Mouse (Mus musculus): ENCODE measurements around the gene Bmp6. TPM values are rescaled to one million over a fixed set of nuclear protein-coding genes. Genes with fewer than 3 reads are reported as not detected.

The Bmp6 gene
- polyA plus RNA-seq, 1 experiment from 2014 or later, result not detected

DNA sequence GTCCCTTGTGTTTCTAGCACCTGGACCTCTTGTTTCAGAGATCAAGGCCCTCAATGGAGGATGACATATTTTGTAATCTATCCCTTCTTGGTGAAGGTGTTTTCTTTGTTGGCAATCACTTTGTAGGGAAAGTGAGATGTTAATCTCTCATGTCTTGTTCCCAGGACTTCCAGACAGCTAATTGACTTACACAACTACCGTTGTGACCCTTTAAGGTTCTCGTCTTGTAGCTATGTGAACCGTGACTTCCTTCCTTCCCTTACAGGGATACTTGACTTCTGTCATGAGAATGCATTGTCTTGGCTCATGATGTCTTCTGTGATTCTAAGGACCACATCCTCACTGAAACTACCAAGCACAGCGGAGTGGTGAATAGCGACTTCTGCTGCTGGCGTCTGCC is 85.2 kb downstream of the Bmp6 start:
- no peak overlapping the region for H3K4me3 ChIP-seq (ENCODE audit: inconsistent target)
- 83% methylated on average over 6 of the region's 6 CpGs for WGBS (ENCODE audit: missing documents)
- no peaks in the 10 kb centered on the region for H3K79me2 ChIP-seq (ENCODE audit: inconsistent target)
- H3K27ac ChIP-seq, result no peak overlapping the region
- no peaks in the 10 kb centered on the region for H3K36me3 ChIP-seq (ENCODE audit: inconsistent target)

DNA sequence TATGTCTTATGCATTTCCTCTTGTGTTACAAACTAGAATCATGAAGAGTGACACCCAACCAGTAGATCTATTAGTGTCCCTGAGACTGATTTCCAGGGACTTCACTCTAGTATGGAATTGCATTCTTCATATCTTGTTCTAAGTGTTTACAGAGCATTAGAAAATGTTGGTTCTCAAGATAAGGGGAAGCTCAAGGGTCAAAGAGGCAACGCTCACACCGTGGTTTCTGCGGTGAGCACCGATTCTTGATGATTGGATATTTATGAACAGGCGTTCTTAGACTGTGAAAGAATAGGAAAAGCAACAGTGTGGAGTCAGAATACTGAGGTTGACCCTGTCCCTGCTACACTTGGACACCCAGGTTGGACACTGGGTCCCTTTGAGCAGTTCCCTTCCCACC is 89.9 kb downstream of the Bmp6 start:
- 67% methylated on average over 5 of the region's 5 CpGs for WGBS (ENCODE audit: missing documents)
- Histone ChIP-seq H3K27ac (no peak overlapping the region), H3K79me2 (ENCODE audit: inconsistent target) (no peaks in the 10 kb centered on the region), H3K36me3 (ENCODE audit: inconsistent target) (no peaks in the 10 kb centered on the region), H3K4me3 (ENCODE audit: inconsistent target) (no peak overlapping the region)

DNA sequence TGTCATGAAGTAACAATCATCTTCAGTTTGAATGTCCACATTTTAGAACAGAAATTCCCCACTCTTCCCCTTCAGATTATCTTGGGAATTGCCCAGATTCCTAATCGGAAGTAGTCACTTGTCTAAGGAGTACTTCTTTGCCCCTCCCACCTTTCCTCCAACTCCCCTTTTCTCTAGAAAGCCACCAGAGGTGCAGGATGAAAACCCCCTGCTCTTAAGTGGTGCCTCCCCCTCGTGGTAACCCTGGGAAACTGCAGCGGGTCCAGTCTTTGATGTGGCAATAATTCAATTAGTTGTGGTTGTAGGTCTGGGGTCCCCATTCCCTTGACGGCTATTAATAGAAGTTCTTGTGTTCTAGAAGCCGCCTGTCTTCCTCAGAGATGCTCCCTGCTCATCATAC is 93.0 kb downstream of the Bmp6 start:
- H3K27ac ChIP-seq, result no peak overlapping the region
- H3K36me3 ChIP-seq (ENCODE audit: inconsistent target), result no peaks in the 10 kb centered on the region
- WGBS (ENCODE audit: missing documents), result 18% methylated on average over 5 of the region's 5 CpGs
- H3K79me2 ChIP-seq (ENCODE audit: inconsistent target), result no peaks in the 10 kb centered on the region
- no peak overlapping the region for H3K4me3 ChIP-seq (ENCODE audit: inconsistent target)

DNA sequence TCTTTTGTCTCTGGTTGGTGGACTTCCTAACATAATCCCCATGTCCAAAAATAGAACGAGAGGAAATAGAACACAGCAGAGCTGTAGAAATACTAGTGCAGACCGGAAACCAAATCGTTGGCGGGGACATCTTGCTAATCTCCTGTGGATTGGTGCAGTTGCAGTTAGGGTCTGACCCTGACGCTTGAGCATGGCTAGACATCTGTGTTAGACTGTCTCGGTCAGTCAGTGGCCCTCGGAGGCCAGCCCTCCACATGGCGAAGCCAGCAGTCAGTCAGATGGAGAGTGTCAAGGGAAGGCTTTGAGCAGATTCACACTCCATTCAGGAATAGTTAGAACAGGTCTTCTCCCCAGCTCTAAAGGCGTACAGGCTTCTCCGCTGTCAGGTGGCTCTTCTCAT is 95.3 kb downstream of the Bmp6 start:
- Histone ChIP-seq H3K27ac (no peak overlapping the region), H3K36me3 (ENCODE audit: inconsistent target) (no peaks in the 10 kb centered on the region), H3K79me2 (ENCODE audit: inconsistent target) (no peaks in the 10 kb centered on the region), H3K4me3 (ENCODE audit: inconsistent target) (no peak overlapping the region)
- 82% methylated on average over 10 of the region's 10 CpGs for WGBS (ENCODE audit: missing documents)

DNA sequence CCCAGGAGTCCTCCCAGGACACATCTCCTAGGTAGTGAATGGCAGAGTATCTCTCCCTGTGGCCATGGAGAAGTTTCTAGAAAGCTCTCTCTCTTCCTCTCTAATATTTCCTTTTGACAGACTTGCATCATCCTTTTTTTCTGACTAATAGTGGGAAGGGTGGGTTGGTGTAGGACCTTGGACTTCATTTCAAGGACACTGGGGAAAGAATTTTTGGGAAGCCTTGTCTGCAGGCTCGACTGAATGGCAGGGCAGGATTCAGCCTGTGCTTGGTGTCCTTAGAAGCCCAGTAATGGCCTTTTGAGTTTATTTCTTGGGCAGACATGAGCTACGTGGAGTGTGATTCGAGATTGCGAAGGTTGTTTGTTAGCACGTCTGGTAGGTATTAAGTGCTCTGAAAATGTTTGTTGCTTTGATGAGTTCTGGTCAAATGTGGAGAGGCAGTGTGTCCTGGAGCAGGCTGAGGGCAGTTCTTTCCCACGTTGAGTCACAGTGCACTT is 103.7 kb downstream of the Bmp6 start:
- H3K36me3 ChIP-seq (ENCODE audit: inconsistent target), result no peaks in the 10 kb centered on the region
- no peak overlapping the region for H3K27ac ChIP-seq
- H3K79me2 ChIP-seq (ENCODE audit: inconsistent target), result no peaks in the 10 kb centered on the region
- H3K4me3 ChIP-seq (ENCODE audit: inconsistent target), result no peak overlapping the region
- 86% methylated on average over 6 of the region's 6 CpGs for WGBS (ENCODE audit: missing documents)

DNA sequence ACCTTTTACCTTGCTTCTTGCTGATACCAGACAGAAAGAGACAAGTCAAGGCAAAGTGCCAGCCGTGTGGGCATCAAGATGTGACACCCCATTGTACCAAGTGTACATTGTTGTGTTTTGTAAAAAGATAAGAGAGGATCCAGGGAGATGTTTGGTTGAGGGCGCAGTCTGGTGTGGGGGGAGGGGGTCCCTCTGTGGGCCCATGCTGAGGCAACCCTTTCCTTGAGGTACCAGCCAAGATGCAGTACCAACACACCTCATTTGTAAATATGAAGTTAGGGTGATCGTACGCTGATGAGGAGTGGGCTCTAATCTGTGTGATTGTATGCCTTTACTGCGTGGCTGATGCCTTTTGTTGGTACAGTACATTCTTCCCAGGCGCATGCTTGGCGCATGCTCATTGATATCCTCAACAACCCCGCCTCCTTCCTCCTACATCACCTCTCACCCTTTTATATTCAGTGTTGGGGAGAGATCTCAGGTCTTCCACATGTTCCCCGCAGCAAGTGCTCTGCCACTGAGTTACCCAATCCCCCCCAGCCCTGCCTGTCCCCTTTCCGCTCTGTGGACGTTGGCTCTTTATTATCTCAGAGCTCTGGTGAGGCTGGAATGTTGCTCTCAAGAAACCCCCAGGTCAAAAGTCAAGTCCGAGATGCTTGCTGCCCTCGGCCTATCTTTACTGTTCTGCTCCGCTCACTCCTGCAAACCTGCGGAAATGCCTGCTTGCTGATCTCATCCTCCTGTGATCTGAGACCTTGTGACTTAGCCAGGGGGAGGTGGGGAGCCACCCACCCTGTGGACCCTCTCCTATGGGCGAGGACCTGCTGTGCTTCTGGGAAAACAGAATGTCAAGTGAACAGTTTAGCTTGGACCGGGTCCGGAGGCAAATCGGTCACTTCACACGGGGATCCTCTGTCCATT is 105.4 kb downstream of the Bmp6 start:
- Histone ChIP-seq H3K27ac (no peak overlapping the region), H3K4me3 (ENCODE audit: inconsistent target) (no peak overlapping the region), H3K79me2 (ENCODE audit: inconsistent target) (no peaks in the 10 kb centered on the region), H3K36me3 (ENCODE audit: inconsistent target) (no peaks in the 10 kb centered on the region)
- WGBS (ENCODE audit: missing documents), result 71% methylated on average over 20 of the region's 20 CpGs

DNA sequence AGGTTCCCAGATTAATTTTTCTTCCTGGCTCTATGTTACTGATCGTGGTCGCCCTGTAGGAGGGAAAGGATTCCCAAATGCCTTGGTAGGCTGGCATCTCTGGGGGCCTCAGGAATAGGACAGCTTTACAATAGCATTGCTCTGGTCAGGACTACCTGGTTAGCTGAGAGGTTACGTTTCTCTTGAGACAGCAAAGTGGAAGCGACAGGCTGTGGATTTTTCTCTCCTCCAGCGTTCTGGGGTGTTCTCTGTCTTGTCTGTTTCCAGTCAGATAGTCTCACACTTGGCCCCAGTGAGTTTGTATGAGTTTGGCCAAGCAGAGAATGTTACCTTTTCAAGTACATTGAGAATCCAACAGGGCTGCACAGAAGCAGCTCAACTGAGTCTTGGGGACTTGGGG is 106.5 kb downstream of the Bmp6 start:
- H3K79me2 ChIP-seq (ENCODE audit: inconsistent target), result no peaks in the 10 kb centered on the region
- no peak overlapping the region for H3K4me3 ChIP-seq (ENCODE audit: inconsistent target)
- H3K36me3 ChIP-seq (ENCODE audit: inconsistent target), result no peaks in the 10 kb centered on the region
- H3K27ac ChIP-seq, result no peak overlapping the region
- 95% methylated on average over 5 of the region's 5 CpGs for WGBS (ENCODE audit: missing documents)

DNA sequence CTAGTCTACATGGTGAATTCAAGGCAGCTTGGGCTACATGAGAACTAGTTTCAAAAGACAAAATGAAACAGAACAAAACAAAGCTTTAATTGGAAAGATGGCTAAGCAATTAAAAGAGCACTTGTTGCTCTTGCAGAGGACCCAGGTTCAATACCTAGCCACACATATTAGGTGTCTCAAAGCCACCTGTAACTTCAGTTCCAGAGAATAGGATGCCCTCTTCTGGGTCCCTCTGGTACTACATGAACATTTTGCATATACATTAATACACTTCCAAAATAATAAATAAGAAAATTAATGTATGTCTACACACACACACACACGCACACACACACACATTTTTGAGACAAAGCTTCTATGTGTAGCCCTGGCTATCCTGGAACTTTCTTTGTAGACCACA is 118.5 kb downstream of the Bmp6 start:
- Histone ChIP-seq H3K27ac (no peak overlapping the region), H3K4me3 (ENCODE audit: inconsistent target) (no peak overlapping the region), H3K79me2 (ENCODE audit: inconsistent target) (no peaks in the 10 kb centered on the region), H3K36me3 (ENCODE audit: inconsistent target) (no peaks in the 10 kb centered on the region)
- WGBS (ENCODE audit: missing documents), result 73% methylated on average over 1 of the region's 1 CpGs

DNA sequence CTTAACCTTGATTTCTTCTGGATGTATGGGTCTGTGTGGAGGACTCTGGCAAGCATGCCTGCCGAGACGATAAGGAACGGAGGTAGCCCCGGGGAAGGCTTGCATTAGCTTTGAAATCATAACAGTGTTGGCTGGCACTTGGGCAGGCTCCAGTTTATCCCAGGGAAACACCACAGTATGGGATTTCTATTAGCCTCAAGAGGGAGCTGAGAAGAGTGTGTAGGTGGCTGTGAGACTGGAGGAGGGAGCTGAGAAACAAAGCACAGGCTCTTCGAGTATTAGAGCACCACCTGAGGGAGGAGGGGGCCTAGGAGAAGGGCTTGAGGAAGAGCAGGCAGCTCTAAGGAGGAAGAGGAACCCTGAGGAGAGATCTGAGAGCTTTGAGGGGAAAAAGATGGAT is 126.0 kb downstream of the Bmp6 start:
- 86% methylated on average over 5 of the region's 5 CpGs for WGBS (ENCODE audit: missing documents)
- no peaks in the 10 kb centered on the region for H3K36me3 ChIP-seq (ENCODE audit: inconsistent target)
- no peak overlapping the region for H3K27ac ChIP-seq
- H3K79me2 ChIP-seq (ENCODE audit: inconsistent target), result no peaks in the 10 kb centered on the region
- H3K4me3 ChIP-seq (ENCODE audit: inconsistent target), result no peak overlapping the region

DNA sequence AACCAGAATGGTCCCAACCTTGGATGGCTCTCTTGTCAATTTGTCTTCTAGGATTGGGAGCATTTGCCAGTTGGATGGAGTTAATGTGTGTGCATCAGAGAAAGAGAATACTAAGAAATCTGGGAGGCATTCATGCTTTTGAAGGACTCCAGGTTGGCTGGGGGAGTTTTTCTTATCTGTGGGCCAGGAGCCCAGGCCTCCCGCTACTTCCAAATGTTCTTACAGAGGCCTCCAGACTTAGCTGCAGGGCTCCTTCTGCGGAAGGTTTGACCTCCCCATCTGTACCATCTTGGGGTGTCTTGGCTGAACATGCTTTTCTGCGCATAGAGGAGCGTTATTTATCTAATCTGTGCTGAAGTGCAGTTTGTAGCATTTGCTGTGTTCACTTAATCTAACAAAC is 127.7 kb downstream of the Bmp6 start:
- Histone ChIP-seq H3K36me3 (ENCODE audit: inconsistent target) (no peaks in the 10 kb centered on the region), H3K79me2 (ENCODE audit: inconsistent target) (no peaks in the 10 kb centered on the region), H3K27ac (no peak overlapping the region), H3K4me3 (ENCODE audit: inconsistent target) (no peak overlapping the region)
- WGBS (ENCODE audit: missing documents), result 98% methylated on average over 4 of the region's 4 CpGs

DNA sequence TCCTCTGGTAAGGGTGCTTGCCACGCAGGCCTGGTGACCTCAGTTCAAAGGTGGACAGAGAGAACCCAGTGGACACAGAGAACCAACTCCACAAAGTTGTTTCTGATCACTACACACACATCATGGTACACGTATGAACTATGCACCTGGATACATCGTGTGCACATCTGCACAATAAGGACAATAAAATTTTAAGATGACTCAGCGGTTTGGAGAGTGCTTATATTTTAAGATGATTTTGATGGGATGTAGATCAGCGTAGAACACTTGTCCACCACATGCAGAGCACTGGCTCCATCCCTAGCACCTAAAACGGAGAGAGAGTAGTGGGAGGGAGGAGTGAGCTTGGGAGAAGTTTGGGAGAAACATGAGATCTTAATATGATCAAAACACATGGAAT is 128.6 kb downstream of the Bmp6 start:
- no peak overlapping the region for H3K27ac ChIP-seq
- no peaks in the 10 kb centered on the region for H3K79me2 ChIP-seq (ENCODE audit: inconsistent target)
- H3K36me3 ChIP-seq (ENCODE audit: inconsistent target), result no peaks in the 10 kb centered on the region
- 88% methylated on average over 6 of the region's 6 CpGs for WGBS (ENCODE audit: missing documents)
- no peak overlapping the region for H3K4me3 ChIP-seq (ENCODE audit: inconsistent target)

DNA sequence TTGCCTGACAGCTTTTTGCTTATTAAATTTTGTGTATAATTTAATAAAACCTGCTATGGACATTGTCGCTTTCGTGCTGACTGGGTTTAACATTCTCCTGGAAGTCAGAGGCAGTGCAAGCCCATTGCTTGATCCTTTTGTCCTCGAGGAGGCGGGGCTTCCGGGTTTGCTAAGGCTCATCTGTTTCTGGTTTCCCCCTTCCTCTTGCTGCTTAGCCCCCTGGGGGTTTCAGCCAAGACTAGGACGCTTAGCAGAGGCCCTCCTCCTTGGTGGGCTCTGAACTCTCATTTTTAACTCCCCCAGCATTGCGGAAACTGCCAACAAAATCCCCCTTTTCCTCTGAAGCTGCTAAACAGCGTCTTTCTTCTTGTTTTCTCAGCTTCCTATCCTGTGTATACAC is 132.0 kb downstream of the Bmp6 start:
- Histone ChIP-seq H3K27ac (no peak overlapping the region), H3K4me3 (ENCODE audit: inconsistent target) (no peak overlapping the region), H3K36me3 (ENCODE audit: inconsistent target) (no peaks in the 10 kb centered on the region), H3K79me2 (ENCODE audit: inconsistent target) (no peaks in the 10 kb centered on the region)
- WGBS (ENCODE audit: missing documents), result 62% methylated on average over 8 of the region's 8 CpGs

DNA sequence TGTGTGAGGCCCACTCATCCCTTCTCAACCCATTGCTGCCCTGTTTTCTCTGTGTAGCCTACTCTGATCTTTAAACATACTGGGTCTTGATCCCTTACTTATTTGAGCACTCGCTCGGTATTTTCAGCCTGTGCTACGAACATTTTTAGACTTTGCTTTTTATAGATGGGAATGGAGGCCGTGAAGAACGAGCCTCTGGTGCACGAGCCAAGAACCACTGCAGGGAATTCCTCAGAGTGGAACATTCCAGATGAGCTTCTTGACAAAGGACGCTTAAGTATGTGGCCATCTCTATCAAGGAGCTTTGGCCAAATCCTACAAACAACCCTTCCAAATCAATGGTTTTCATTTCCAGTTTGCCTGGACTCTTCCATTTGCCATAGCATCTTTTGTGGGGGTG is 136.1 kb downstream of the Bmp6 start:
- 88% methylated on average over 7 of the region's 7 CpGs for WGBS (ENCODE audit: missing documents)
- H3K27ac ChIP-seq, result no peak overlapping the region

DNA sequence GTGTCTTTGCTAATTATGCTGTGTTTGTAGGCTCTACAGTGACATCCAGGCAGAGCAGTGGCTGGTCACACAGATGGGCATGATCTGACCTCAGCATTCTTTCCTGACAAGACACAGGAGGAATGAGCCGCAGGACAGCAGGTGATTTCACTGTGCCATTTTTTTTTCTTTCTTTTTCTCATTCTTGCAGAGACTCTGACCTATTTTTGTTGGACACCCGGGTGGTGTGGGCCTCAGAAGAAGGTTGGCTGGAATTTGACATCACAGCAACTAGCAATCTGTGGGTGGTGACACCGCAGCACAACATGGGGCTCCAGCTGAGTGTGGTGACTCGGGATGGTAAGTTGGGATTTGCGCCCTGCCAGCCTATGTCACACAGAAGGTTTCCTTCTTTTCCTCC is 139.8 kb downstream of the Bmp6 start:
- WGBS (ENCODE audit: missing documents), result 85% methylated on average over 5 of the region's 5 CpGs
- H3K79me2 ChIP-seq (ENCODE audit: inconsistent target), result no peaks in the 10 kb centered on the region

More for the DNA sequence above, 136.1 kb downstream of the Bmp6 start:
- Histone ChIP-seq H3K36me3 (ENCODE audit: inconsistent target) (no peaks in the 10 kb centered on the region), H3K79me2 (ENCODE audit: inconsistent target) (no peaks in the 10 kb centered on the region), H3K4me3 (ENCODE audit: inconsistent target) (no peak overlapping the region)

DNA sequence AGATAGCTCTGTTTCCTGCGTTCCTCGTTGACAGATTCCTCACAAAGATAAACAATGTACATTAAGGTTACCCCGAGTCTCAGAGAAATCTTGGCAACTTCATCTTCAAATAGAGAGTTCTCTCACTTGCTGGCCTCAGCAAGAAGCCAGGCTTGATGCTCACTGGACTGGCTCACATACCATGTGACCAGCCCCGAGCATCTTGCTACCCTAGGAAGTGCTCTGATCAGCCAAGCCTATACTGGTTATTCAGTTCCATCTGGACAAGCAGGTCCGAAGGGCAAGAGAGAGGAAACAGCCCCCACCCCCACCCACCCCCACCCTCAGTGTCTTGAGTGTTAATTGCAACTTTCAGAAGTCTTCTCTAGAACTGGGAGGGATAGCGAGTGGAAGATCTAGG is 141.9 kb downstream of the Bmp6 start:
- no peaks in the 10 kb centered on the region for H3K79me2 ChIP-seq (ENCODE audit: inconsistent target)
- H3K27ac ChIP-seq, result no peak overlapping the region
- no peak overlapping the region for H3K4me3 ChIP-seq (ENCODE audit: inconsistent target)
- 88% methylated on average over 6 of the region's 6 CpGs for WGBS (ENCODE audit: missing documents)
- no peaks in the 10 kb centered on the region for H3K36me3 ChIP-seq (ENCODE audit: inconsistent target)

More for the DNA sequence above, 139.8 kb downstream of the Bmp6 start:
- Histone ChIP-seq H3K27ac (no peak overlapping the region), H3K4me3 (ENCODE audit: inconsistent target) (no peak overlapping the region), H3K36me3 (ENCODE audit: inconsistent target) (no peaks in the 10 kb centered on the region)

Measured in macrophage (primary cell).